Mouse (Mus musculus): ENCODE results near the gene P3h3.
"Not testable (repeated sequence)": the region's sequence is repeated elsewhere in the genome, so short reads cannot be mapped to it uniquely, and the experiment has no call there.

P3h3 gene

DNA sequence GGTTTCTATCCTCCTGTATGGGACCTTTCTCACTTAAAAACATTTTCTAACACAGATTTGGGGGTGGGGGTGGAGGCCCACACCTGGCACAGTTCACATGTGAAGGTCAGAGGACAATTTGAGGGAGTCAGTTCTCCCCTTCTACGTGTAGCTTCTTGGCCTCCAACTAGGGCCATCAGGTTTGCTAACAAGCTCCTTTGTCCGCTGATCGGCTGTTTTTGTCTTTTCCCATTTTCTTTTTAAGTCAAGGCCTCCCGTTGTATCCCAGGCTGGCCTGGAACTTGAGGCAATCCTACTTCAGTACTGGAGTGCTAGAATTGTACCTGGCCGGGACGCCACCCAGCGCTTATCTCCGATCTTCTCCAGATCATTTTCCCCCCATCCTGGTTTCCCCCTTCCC, 25.9 kb downstream of the P3h3 start:
- DNase-seq (ENCODE audit: low read depth, low spot score): no peak

GRCm38 (mm10) chr6:124831199-124831598, 26.4 kb downstream of the P3h3 start:
- not testable (repeated sequence) for DNase-seq (ENCODE audit: low read depth, low spot score)

- peak; percentile 89 for DNase-seq (ENCODE audit: low read depth, low spot score)
Measured at GRCm38 (mm10) chr6:124829799-124830700, 27.5 kb downstream of the P3h3 start.

DNA sequence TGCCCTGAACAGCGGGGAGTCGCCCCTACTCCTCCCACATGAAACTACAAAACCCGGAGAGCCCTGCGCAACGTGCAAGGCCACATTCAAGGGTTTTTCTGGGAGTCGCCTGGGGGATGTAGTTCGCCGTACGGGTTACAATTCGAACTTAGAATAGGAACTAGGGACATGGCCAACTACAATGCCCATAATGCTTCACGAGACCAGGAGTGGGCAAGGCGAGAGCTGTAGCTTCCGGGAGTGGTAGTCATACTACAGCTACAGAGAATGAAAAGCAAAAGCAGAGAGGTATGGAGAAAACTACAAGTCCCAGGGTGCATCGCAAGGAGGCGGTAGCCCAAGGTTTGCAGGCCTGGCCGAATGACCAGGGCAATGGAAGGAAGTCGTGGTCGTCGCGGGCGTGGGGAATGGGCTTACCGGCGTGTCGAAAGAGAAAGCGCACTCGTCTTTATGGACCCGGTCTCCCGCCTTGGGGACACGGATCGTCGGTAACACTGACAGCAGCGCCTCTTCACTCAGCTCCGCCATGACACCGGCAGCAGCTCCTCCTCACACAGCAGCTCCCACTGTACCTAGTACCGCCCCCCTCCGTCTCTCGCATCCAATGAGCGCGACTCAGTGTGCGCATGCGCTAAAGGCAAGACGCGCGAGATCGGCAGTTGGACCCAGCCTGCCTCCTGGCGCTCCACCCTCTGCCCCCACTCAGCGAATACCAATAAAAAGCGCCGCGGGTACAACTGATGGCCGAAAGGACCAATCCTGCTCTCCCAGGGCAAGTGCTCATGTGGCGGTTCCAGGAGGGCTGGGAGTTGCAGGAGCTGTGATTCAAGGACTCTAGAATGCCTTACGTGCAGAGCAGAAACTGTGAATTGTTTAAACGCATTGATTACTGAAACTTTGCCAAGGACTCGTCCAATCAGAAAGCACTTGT, 28.4 kb downstream of the P3h3 start, which contains the start of the genes Usp5 and Cdca3:
Gene Usp5 (minus strand): TSS at position 617 of the 931 bp plus-strand sequence.
Gene Cdca3 (plus strand): TSS at position 680 of the 931 bp plus-strand sequence.
- peak; percentile 99 for DNase-seq (ENCODE audit: low read depth, low spot score)

GRCm38 (mm10) chr6:124828101-124828592, 29.4 kb downstream of the P3h3 start:
- no peak for DNase-seq (ENCODE audit: low read depth, low spot score)

- no peak for DNase-seq (ENCODE audit: low read depth, low spot score)
Measured at GRCm38 (mm10) chr6:124822049-124822448, 35.5 kb downstream of the P3h3 start.

DNA sequence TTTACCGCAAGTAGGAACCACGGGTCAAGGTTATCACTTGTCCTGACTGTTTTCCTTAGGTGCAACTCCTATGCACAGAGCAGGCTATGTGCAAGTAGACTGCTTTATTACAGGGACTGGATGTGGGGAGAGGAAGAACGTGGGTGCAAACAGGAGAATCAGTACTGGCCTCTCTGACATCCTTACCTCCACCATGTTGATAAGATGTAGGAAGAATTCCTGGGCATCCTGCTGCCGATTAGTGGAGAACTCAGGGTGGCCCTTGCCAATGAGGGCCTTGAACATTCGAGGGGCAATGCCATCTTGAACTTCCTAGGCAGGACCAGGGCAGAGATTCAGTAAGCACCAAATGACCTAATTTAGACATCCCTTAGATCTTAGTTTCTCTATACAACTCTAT, 36.7 kb downstream of the P3h3 start:
- DNase-seq (ENCODE audit: low read depth, low spot score): no peak

- DNase-seq (ENCODE audit: low read depth, low spot score): no peak
Measured at GRCm38 (mm10) chr6:124817971-124818370, 39.6 kb downstream of the P3h3 start.

DNA sequence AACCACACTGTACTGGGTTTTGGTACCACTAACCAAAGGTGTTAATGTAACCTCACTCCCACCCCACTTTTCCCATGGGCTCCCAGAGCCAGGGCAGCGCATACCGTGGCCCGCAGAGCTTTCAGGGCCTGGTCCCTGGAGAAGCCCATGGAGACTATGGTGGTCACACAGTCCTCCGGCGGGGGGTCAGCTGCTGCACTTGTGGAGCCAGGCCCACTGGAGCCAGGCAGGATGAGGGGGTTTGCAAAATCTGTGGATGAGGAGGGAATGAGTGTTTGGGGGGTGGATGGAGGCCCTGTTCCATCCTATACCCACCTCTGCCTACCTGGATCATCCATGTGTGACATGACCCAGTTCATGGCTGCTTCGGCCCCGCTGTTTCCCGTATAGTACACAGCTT, 40.0 kb downstream of the P3h3 start:
- DNase-seq (ENCODE audit: low read depth, low spot score): no peak

DNA sequence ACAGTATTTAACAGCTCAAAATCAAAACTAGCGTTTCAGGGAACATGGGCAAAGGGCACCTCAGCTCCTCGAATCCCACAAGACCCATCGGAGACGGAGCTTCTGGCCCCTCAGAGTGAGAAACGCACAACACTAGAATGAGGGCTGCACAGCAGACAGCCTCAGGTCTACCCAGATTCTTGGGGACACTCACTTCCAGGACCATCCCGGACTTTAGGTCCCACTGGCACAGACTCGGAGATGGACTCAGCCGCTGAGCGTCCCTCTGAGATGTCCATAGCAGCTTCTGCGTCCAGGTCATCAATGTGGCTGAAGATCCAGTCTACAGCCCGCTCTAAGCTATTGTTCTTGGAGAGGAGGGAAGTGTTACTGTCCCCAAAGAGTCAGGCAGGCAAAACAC, 40.4 kb downstream of the P3h3 start:
- no peak for DNase-seq (ENCODE audit: low read depth, low spot score)

DNA sequence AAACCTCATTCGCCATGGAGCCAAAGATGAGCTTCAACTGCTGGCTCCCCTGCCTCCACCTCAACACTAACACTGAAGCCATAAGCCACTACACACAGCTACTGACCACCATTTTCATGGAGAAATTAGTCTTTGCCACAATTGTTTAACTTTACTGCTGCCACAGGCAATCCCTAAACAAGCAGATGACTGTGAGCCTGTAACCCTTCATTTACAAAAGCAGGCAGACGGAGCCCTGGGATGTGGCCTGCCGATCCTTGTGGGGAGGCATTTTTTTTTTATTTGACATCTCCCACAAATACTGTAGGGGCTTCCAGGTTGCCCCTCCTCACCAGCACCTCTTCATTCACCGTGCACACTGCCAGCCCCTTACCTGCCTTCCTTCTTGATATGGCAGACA, 40.9 kb downstream of the P3h3 start:
- DNase-seq (ENCODE audit: low read depth, low spot score): no peak

DNA sequence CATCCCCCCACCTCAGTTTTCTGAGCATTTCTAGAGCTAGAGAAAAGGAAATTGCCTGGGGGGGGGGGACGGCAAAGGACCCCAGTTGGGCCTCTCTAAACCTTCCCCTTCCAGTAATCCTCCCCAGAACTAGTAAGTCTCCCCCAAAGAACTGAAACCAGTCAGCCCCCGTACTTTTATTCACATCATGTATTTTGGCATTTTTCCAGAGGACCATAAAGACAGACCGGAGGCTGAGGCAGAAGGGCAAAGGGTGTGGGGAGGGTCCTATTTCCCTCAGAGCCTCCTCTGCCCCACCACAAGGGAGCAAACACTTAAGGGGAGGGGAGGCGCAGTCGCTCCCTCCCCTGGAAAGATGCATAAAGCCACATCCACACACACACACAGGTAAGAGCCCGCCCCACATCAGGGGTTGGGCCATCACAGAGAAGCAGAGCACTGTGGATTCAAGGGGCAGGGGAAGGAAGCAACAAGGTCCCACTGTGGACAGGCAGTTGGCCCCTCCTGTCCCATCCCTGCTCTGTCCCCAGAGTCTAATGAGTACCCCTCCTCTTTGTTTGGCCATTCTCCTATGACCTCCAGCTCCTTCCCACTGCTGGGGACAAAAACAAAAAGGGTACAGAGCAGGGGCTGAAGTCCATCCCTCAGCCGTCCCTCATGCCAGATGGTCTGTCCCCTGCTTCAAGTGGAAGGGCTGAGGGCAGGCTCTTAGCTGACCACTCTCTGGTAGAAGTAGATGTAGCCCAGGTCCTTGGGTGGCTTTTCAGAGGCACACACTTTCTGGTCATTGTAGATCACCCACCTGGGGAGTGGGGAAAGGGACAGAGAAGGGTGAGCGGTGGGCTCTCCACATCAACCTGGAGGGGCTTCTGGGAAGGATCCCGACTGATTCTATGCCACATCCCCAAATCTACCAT, 42.4 kb downstream of the P3h3 start:
- no peak for DNase-seq (ENCODE audit: low read depth, low spot score)

GRCm38 (mm10) chr6:124814448-124814847, 43.1 kb downstream of the P3h3 start:
- no peak for DNase-seq (ENCODE audit: low read depth, low spot score)

- DNase-seq (ENCODE audit: low read depth, low spot score): peak; percentile 84
Measured at GRCm38 (mm10) chr6:124813933-124814332, 43.6 kb downstream of the P3h3 start, which contains the start of gene Tpi1. TSS of gene Tpi1 (minus strand) at chr6:124814296.

- peak; percentile 68 for DNase-seq (ENCODE audit: low read depth, low spot score)
Measured at GRCm38 (mm10) chr6:124813496-124813895, 44.1 kb downstream of the P3h3 start.

- DNase-seq (ENCODE audit: low read depth, low spot score): no peak
Measured at GRCm38 (mm10) chr6:124812848-124813247, 44.7 kb downstream of the P3h3 start.

DNA sequence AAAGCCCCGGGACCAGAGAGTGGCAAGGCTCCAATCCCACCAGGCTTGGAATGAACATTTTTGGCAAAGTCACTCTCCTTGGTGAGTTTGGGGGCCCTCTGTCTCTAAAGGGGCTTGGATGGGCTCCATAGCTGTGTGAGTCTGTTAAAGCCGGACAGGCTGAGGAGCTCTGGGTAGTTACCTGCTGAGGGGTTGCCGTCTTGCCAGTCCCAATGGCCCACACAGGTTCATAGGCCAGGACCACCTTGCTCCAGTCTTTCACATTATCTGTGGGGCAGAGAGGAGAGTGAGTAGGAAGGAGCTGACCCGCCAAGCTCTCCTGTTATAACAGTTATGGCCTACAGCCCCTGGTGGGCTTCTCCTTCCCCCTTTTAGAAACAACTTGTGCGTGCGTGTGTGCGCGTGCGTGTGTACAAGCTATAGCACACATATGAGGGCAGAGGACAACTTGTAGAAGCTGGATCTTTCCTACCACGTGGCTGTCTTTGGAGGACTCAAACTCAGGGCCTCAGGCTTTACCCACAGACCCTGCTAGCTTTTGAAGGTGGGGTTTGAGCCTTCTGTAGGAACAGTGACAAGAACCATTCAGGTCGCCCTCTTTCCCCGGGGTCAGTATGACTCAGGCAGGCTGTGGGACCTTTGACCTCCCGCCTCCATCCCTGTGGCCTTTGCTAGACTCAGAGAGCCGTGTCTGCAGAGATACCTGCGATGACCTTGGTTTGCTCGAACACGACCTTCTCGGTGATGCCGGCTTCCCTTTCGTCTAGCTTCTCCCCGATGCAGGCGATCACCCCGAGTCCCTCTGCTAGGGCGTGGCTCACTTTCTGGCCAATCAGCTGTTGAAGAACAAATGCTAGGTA, 45.6 kb downstream of the P3h3 start:
- DNase-seq (ENCODE audit: low read depth, low spot score): no peak

GRCm38 (mm10) chr6:124811403-124811665, 46.2 kb downstream of the P3h3 start:
- DNase-seq (ENCODE audit: low read depth, low spot score): no peak

- DNase-seq (ENCODE audit: low read depth, low spot score): not testable (repeated sequence)
Measured at GRCm38 (mm10) chr6:124810566-124811402, 46.8 kb downstream of the P3h3 start.

All from embryo, embryonic 11.5 days (tissue).